Mouse (Mus musculus): Measurements from ENCODE around the gene Kcnk3. TPM values are rescaled to one million over a fixed set of nuclear protein-coding genes. Genes with fewer than 3 reads are reported as not detected.
A peak's percentile ranks its signal among the peaks of the same experiment; 100 is the strongest.

Kcnk3 gene
- total RNA-seq, 2 experiments from 2014 or later: 960 to 1,436 TPM

DNA sequence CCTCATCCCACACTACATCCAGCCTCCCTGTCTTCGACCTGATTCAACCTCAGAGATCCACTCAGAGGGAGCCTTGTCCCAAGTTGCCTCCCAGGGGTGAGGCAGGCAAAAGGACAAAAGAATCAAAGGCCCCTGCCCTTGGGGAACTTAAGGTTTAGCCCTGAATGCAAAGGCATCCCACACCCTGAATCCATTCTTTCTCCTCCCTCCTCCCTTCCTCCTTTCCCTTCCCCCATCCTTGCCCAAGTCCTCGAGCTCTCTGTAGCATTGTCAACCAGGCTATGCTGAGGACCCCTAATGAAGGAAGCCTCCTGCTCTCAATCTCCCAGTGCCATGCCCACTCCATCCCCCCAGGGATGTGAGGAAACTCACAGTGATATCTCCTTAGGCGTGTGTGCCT lies 23.7 kb downstream of the Kcnk3 start:
- DNase-seq (ENCODE audit: low spot score in 2 of 2): no peak

DNA sequence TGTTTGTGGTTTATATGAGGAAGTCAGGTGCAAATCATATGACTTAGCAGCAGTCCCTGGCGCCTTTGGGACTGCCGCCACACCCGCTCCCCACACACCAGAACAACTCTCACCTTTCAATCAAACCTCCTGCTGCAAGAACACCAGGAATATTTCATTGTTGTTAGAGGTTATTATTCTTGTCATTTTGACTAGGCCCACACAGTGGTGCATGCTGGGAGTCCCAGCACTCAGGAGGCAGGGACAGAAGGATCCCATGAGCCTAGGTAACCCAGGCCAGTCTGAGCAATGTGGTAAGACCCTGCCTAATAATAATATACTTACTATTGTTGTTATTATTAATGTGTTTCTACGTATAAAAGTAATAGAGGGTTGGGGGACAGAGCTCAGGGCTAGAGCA lies 24.6 kb downstream of the Kcnk3 start:
- DNase-seq (ENCODE audit: low spot score in 2 of 2): no peak

DNA sequence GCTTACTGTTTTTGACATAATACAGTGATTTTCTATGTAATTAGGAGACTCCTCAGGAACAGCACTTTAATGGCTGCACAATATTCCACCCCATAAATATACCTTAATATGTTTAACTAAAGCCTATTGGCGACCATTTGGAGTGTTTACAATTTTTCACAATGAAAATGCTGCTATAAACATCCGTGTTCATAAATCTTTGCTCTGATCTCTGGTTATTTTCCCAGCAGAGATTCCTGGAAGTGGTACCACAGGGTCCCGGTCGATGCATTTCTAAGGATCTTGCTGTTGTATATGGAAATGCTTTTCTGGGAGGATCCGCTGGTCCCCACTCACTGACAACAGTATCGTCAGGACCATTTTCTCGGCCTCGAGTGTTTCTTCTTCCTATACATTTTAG lies 25.3 kb downstream of the Kcnk3 start:
- DNase-seq (ENCODE audit: low spot score in 2 of 2): no peak

DNA sequence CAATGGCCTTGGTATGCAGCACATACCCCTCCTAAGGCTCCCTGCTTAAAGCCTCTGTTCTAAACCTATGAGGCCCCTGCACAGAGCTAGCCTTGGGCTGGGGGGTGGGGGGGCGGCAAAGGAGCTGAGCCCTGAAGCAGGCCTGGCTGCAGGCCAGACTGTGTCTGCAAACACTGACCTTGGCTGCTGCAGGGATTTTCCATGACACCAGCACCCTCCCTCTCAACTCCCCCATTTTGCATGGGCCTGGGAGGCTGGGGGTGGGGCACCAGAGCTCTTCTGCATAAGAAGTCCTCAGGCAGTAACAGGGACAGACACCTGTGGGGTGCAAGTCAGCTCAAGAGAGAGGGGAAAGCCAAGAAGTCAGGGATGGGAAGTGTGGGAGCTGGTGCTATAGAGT lies 26.3 kb downstream of the Kcnk3 start:
- peak; percentile 66 to 77 for DNase-seq (ENCODE audit: low spot score in 2 of 2)

DNA sequence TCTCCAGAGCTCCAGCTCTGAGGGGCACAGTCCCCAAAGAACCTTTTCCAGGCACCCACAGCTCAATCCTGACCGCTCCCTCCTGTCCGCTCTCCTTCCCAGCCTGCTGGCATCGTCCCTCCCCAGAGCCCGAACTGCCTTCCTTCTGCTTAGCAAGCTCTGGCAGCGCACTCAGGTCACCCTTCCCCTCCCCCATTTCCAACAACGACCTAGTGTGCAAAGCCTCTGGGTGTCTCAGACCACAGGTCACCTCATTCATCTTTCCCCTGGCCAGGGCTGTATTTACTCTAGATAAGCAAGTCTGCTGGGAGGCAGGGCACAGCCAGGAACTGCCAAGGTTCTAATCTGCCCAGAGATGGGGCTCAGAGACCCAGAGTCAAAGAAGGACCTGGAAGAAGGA lies 27.4 kb downstream of the Kcnk3 start:
- no peak for DNase-seq (ENCODE audit: low spot score in 2 of 2)

DNA sequence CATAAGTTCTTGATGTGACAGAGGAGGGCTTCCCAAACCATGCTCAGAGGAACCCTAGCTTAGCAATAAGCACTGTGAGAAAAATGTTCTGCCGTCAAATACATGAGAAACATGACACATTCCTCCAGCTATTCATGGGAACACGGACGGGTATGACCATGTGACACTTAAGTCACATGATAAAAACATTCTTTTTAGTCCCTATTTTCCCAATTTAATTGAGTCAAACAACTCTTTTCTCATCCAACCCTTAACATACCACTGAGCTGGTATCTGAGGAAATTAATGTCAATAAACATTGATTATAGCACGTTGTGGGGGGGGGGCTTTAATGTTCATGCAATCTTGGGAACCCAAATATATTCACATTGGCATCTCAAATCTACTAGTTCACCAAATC lies 27.8 kb downstream of the Kcnk3 start:
- DNase-seq (ENCODE audit: low spot score in 2 of 2): no peak

DNA sequence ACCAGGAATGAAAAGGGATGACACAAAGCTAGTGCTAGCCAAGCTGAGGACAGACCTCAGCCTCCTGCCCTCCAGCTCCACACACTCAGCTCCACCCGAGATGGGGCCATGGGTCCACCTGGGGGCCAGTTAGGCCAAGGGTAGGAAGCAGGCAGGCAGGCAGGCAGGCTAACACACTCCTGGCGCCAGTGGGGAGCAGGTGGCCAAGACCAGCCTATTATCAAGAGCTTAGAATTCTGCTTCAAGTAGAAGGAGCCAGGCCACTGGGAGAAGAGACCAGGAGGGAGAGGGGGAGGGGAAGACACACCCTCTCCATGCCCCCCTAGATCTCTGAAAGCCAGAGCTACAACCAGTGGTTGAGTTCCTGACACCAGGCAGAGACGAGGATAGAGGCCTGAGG lies 28.7 kb downstream of the Kcnk3 start:
- no peak for DNase-seq (ENCODE audit: low spot score in 2 of 2)

DNA sequence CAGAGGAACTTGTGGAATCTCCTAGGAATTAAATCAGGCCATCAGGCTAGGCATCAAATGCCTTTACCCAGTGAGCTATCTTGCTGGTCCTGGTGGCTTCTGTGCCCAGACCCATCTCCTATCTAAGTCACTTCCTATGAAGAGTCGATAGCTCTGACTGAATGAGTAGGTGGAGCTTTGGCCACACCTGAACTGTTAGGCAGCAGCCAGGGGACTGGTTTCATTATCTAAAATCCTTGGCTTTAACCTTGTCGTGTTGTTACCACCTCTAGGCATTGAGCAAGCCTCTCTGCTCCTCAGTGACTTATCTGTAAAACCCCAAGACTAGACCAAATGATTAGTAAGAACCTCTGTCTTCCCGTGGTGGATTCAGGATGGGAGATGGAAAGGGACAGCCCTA lies 29.4 kb downstream of the Kcnk3 start:
- no peak for DNase-seq (ENCODE audit: low spot score in 2 of 2)

DNA sequence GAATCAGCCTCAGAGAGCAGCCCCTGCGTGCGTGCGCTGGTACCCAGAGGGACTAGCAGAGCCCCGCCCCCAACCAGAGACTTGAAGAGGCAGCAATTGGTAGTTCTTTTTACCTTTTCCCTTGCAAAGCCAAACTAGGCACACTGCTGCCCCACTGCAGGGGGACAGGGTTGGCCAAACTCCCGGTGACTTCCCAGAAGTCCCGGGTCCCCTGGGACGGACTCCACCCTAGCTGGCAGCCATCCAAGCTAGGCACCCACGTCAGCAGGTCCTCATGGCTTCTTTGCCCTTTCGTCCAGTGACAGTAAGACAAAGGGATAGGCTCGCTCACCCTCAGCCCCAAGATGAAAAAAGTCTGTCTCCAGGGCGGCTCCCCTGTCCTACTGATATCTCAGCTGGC lies 29.9 kb downstream of the Kcnk3 start:
- DNase-seq (ENCODE audit: low spot score in 2 of 2): peak in 1 of 2 experiments; percentile 75

DNA sequence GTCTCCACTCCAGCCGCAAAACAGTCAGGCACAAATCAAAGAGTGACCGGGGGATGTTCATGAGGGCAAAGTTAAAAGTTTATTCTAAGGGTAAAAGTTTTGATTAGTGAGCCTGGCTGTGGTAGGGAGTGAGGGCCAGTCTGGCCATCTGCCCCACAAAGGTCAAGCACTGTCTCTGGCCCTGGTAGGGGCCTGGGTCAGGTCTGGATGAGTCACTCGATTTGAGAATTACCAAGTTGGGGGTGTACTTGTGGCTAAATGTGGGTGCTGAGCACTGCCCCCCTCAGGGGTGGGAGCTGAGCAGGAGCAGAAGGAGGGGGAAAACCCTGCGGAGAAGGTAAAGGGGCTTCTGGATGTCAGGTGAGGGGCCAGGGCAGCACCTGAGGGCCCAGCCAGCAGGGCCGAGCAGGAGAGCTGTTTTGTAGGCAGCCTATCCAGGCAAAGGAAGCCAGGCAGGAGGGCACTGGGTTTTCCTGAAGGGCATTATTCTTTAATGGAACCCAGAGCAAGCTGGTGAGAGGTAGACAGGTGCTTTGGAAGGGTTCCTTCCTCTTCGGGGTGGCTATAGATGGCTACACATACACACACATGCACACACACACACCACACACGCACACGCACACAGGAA lies 30.5 kb downstream of the Kcnk3 start:
- DNase-seq (ENCODE audit: low spot score in 2 of 2): no peak

DNA sequence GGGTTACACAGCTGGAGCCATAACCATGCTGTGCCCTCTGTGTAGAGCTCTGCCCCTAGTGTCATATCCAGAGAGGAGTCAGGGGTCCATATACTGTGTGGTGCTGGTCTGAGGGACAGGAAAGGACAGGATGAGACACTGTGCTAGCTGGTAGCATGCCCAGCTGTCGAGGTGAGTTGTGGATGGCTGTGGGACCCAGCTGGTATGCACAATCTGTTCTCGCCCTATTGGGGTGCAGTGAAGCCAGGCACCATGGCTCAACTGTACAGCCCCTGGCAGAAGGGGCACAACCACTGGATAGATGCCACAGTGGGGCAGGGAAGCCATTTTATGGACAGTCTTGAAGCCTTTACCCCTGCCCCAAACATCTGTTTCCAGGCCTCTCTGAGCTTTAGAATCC lies 31.2 kb downstream of the Kcnk3 start:
- no peak for DNase-seq (ENCODE audit: low spot score in 2 of 2)

DNA sequence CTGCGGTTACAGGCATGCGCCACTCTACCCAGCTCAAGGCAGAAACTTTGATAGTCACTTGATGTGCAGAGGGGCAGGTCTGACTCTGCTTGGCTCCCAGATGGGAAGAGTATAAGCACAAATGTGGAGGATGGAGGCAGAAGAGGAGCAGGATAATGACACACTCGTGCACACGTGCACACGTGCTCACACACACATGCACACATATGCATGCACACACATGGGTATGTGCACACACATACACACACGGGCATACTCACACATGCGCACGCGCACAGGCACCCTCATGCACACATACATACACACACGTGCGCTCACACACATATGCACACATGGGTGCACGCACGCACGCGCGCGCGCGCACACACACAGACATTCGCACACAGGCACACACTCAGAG lies 32.6 kb downstream of the Kcnk3 start:
- DNase-seq (ENCODE audit: low spot score in 2 of 2): no peak

DNA sequence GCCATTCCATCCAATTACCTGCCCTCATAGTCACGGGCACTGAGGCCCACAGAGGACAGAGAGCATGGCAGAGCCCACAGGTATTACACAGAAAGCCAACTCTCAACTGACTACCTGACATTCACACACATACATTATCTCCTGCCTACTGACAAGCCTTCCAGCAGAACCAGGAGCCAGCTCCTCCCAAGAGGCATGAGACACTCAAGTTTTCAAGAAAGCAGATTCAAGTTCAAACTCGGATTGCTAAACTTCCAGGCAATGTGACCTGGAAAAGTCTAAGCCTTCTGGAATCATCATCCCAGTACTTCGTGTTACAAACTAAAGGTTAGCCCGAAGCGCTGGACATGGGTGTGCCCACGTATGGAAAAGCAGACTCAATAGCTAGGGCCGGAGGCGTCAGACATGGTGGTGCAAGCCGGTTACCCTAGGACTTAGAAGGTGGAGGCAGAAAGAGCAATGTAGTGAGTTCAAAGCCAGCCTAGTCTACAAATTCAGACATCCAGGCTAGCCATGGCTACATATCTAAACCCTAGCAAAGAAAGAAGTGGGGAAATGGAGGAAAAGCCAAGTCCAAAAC lies 33.3 kb downstream of the Kcnk3 start:
- no peak for DNase-seq (ENCODE audit: low spot score in 2 of 2)

DNA sequence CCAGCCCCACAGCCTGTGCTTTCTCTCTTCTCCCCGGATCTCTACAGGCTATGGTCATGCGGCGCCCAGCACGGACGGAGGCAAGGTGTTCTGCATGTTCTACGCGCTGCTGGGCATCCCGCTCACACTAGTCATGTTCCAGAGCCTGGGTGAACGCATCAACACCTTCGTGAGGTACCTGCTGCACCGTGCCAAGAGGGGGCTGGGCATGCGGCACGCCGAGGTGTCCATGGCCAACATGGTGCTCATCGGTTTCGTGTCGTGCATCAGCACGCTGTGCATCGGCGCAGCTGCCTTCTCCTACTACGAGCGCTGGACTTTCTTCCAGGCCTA lies 33.8 kb downstream of the Kcnk3 start:
- no peak for DNase-seq (ENCODE audit: low spot score in 2 of 2)

DNA sequence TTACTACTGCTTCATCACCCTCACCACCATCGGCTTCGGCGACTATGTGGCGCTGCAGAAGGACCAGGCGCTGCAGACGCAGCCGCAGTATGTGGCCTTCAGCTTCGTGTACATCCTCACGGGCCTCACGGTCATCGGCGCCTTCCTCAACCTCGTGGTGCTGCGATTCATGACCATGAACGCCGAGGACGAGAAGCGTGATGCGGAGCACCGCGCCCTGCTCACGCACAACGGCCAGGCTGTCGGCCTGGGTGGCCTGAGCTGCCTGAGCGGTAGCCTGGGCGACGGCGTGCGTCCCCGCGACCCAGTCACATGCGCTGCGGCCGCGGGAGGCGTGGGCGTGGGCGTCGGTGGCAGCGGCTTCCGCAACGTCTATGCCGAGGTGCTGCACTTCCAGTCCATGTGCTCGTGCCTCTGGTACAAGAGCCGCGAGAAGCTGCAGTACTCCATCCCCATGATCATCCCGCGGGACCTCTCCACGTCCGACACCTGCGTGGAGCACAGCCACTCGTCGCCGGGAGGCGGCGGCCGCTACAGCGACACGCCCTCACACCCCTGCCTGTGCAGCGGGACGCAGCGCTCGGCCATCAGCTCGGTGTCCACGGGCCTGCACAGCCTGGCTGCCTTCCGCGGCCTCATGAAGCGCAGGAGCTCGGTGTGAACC lies 34.3 kb downstream of the Kcnk3 start:
- DNase-seq (ENCODE audit: low spot score in 2 of 2): peak in 1 of 2 experiments; percentile 53

DNA sequence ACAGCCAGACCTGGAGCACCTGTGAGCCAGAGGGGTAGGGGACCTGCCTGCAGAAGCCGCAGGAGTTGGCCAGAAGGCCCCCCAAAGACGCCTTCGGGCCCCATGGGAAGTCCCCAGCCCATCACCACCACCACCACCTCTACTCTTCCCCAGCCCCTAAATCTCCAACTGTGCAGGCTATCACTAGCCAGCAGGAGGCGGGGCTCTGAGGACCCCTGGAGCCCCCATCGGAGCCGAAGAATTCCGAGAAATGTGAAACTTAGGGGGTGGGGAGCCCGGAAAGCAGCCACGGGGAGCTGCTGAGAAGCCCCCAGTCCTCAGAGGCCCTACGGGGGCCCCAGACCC lies 34.8 kb downstream of the Kcnk3 start:
- no peak for DNase-seq (ENCODE audit: low spot score in 2 of 2)

DNA sequence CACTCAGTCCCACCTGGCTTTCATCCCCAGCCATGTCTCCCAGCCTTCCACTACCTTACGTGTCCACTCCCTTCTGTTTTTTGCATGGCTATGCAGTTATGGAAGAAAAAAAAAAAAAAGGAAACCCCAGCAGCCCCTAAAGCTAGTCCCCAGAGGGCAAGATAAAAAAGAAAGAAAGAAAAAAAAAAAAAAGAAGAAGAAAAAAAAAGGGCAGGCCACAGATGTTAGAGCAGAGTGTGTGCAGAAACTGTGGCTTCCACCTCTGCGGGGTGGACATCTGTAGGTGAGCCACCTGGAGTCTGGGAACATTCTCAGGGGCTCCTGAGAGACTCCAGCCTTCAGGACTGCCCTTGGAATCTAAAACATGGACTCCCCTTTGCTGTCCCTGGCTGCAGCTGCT lies 35.4 kb downstream of the Kcnk3 start:
- DNase-seq (ENCODE audit: low spot score in 2 of 2): no peak

DNA sequence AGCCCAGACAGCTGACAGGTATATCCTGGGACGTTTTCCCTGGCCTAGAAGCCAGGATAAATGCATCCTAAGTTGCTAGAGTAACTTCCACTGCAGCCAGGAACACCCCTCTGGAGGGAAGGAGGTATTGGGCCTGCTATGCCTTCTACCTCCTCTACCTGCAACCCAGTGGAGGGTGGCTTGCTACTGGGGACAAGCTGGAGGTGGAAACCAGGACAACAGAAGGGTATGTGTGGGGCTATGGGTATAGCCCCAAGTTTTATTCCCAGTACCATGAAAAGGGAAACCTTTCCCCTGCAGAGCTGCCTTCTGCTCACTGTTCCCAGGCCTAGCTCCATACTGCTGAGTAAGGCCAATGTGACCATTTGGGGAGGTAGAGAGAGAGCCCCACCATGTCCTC lies 36.3 kb downstream of the Kcnk3 start:
- DNase-seq (ENCODE audit: low spot score in 2 of 2): no peak

DNA sequence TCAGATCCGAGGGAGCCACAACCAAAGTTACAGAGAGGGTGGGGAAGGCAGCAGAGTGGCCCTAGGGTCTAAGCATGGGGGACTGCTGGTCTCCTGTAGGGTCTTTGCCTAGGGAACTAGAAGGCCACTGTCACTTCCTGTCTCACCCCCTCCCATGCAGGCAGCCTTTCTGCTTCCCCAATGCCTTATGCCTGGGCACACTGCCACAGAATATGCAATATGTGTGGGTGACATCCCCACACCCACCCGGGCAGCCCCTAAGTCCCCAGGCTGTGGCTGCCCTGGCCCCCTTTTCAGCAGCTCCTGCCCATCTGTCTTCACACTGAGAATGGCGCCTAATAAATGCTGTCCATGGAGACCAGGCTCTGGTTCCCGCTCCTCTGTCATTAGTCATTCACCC lies 36.9 kb downstream of the Kcnk3 start:
- no peak for DNase-seq (ENCODE audit: low spot score in 2 of 2)

DNA sequence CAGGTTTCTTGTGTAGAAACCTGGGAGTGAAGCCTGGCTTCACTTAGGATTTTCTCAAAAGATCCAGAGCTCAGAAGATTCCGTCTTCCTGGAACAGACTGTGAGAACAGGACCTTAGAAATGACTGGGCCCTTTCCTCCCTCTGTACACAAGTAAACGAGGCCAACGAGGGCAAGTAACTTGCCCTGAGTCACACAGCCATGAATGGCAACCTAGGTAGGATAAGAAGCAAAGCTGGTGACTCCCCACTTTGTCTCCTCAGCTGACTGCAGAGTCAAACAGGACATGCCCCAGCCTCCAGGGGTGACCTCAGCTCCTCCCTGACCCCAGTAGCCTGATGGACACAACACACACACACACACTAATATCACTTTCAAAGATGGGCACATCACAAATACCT lies 37.4 kb downstream of the Kcnk3 start:
- peak in 1 of 2 experiments; percentile 26 for DNase-seq (ENCODE audit: low spot score in 2 of 2)

DNA sequence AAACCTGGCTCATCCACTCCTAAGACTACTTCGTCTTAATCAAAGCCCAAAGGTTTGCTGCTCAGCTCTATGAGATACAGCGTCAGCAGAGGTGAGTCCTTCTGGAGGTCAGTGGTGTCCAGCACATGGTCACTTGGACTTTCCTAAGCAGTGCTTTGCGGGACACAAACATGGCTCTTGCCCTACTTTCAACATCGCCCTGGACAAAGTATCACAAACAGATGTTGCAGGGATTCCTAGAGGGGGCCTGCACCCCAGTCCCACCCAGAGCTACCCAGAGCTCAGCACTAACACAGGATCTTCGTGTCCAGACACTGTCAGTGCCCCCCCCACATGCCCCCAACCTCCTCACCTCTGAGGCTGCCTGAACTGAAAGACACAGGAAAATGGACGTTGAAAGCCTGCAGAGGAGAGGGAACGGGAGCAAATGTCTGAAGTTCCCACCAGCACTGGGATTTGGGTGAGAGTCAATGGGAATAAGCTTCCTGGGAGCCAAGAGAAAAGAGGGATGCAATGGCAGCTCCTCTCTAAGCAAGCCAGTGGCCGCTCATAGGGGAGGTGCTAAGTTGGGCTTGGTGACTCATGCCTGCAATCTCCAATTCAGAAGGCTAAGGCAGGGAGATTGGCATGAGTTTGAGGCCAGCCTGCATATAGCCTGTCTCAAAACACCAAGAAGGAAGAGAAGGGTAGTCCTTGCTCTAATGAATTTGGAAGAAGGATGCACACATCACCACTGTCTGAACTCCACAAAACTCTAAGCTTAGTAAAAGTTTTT lies 38.5 kb downstream of the Kcnk3 start:
- DNase-seq (ENCODE audit: low spot score in 2 of 2): peak in 1 of 2 experiments; percentile 35

DNA sequence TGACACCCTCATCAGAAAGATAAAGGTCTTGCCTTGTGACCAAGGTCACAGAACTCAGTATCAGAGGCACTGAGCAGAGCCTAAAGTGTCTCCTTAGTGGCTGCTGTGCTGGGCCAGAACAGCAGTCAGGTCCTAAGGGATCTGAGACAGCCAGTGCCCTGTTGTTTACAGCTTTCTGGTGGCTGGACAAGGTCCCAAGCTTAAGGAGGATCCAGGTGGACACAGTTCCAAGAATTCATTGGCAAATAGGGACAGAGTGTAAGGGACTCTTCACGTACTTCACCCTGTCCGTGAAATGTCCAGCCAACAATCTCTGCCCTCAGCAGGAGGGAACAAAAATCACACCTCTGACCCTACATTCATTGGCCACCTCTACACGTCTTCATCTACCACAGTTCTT lies 40.5 kb downstream of the Kcnk3 start:
- no peak for DNase-seq (ENCODE audit: low spot score in 2 of 2)

All from adrenal gland, adult 18-20 months (tissue).